Mouse (Mus musculus) brown adipose tissue, adult 24 weeks (tissue): ENCODE results near the gene Cxcl14. TPM values are rescaled to one million over a fixed set of nuclear protein-coding genes. Genes with fewer than 3 reads are reported as not detected.

ENCODE experiments used
- H3K27ac ChIP-seq: fragments of 200-500 bp; replicated peaks from 2 replicates; pipeline ENCODE4 v1.5.1; 2012; ENCODE audit warnings: low read depth, mild to moderate bottlenecking, low read length
- H3K4me1 ChIP-seq: fragments of 200-500 bp; 2 replicates; pipeline ENCODE4 v1.6.1; 2012; ENCODE audit warnings: low read length, mixed read lengths; ENCODE audit not compliant: control insufficient read depth, insufficient read depth, insufficient read length
- H3K4me3 ChIP-seq: fragments of 200-500 bp; 2 replicates; pipeline ENCODE4 v1.5.1; 2012; ENCODE audit warnings: low read depth, mild to moderate bottlenecking, low read length, moderate library complexity; ENCODE audit not compliant: insufficient read depth
- polyA plus RNA-seq: library from polyadenylated mRNA; stranded (reverse); fragments of >200 nt; gene quantifications from 2 replicates; pipeline ENCODE4 v1.2.4, GENCODE M21; 2012; ENCODE audit not compliant: missing spikeins, insufficient read depth, insufficient read length

Gene Cxcl14
- polyA plus RNA-seq, 1 experiment: 35.7 TPM

GRCm38 (mm10) chr13:56250551-56251161, 45.7 kb downstream of the Cxcl14 start:
- H3K4me1 ChIP-seq: no peaks in the 10 kb centered on the region
- H3K27ac ChIP-seq: no peak overlapping the region
- H3K4me3 ChIP-seq: no peak overlapping the region

- Histone ChIP-seq H3K4me3 (no peak overlapping the region), H3K27ac (no peak overlapping the region)
These were observed 46.6 kb downstream of the Cxcl14 start for GRCm38 (mm10) chr13:56249593-56250341.

GRCm38 (mm10) chr13:56243104-56243503, 53.2 kb downstream of the Cxcl14 start:
- no peaks in the 10 kb centered on the region for H3K4me1 ChIP-seq
- H3K4me3 ChIP-seq: no peak overlapping the region
- no peak overlapping the region for H3K27ac ChIP-seq

More at GRCm38 (mm10) chr13:56249593-56250341, 46.6 kb downstream of the Cxcl14 start:
- no peaks in the 10 kb centered on the region for H3K4me1 ChIP-seq

DNA sequence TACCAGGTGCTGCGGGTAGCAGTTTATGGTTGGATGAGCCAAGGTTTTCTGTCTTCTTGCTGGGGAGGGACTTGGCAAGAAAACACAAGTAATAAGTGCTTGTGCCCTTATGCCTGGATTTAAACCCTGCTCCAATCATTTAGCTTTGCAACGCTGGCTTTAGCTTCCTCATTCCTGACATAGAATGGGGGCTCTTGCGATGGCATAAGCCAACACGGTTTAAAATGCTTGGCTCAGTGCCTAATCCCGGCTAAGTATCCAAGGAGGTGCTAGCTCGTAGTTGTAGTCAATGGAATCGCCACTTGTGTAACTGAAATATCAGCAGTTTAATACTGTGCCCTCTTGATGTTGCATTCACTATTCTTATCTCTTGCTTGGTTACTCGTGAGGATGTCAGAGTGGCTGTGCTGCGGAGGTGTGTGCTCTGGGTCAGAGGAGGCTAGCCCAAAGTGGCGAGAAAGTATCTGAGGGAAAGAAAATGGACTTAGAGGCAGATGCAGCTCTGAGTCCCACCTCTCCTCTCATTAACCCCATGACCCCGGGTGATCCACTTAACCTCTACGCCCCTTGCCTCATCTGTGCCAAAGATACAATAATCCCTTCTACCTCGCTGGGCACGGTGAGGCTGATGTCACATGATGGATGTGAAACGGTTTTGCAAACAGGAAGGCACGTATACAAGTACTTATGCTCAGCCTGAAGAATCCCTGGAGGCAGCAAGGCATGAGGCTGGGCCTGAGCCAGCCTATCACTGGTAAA, 56.2 kb downstream of the Cxcl14 start:
- Histone ChIP-seq H3K4me3 (no peak overlapping the region), H3K27ac (no peak overlapping the region), H3K4me1 (no peaks in the 10 kb centered on the region)

Other genes with a start within 250 kb of the Cxcl14 start
- 29.7 and 33.0 TPM in 2 replicates for gene H2afy, start 160.2 kb downstream of the Cxcl14 start, polyA plus RNA-seq
- 1.1 and 2.8 TPM in 2 replicates for gene Tifab, start 117.7 kb downstream of the Cxcl14 start, polyA plus RNA-seq
- not detected in 2 replicates for gene Neurog1, start 44.4 kb downstream of the Cxcl14 start, polyA plus RNA-seq
- gene Gm3045, start 130.0 kb upstream of the Cxcl14 start, polyA plus RNA-seq: not detected in 2 replicates
- 22.3 and 26.7 TPM in 2 replicates for gene Slc25a48, start 141.8 kb upstream of the Cxcl14 start, polyA plus RNA-seq
- not detected in 2 replicates for gene Il9, start 185.7 kb upstream of the Cxcl14 start, polyA plus RNA-seq
- 0.52 TPM in 1 of 2 replicates, not detected in the other for gene Fbxl21, start 225.9 kb upstream of the Cxcl14 start, polyA plus RNA-seq